Mouse (Mus musculus) spleen, postnatal 4 days (tissue): ENCODE results near the gene Btbd11.
"Not testable (repeated sequence)": the region's sequence is repeated elsewhere in the genome, so short reads cannot be mapped to it uniquely, and the experiment has no call there.

Experiments
- DNase-seq, 2 experiments: peaks; one replicate each; pipeline ENCODE4 v3.0.0; 2022; ENCODE audit warnings: low spot score in 2 of 2

The Btbd11 gene

GRCm38 (mm10) chr10:85655881-85656280 lies 269.3 kb downstream of the Btbd11 start:
- DNase-seq: no peak

GRCm38 (mm10) chr10:85657886-85658285 lies 271.3 kb downstream of the Btbd11 start:
- DNase-seq: no peak

DNA sequence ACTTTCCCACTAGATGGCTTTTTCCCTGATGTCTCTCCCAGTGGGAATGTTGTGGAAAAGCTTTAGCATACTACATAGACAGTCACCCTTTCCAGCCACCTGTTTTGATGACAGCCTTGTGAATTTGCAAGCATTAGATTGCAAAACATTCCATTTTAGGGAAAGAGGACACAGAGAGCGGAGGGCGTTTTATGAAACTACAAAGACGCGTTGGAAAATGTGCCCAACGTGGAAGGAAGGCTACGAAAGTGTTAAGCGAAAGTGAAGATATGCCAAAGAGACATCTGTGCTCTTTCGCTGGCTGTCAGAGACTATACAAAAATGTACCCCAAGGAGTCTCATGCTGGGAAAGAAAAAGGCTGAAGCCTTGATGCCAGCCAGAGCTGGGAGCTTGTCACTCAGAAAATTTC lies 286.9 kb downstream of the Btbd11 start:
- DNase-seq: no peak

GRCm38 (mm10) chr10:85678635-85679034 lies 292.0 kb downstream of the Btbd11 start:
- no peak for DNase-seq

DNA sequence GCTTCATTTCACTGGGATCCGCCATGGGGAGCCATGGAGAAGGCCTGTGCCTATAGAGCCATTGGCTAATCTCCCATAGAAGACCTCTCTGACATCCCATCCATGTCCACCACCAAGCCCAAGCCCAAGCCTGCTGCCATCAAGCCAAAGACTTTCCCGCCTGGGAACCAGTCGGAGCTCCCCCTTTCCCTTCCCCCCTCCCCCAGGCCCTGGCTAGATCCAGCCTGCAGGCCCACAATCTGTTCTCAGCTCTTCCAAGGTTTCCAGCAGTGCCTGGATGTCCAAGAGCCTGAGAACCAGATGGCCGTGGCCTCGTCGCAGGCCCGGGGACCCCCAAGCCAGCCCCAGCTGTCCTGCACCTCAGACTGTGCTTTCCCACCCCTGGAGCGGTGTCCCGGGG lies 295.8 kb downstream of the Btbd11 start:
- DNase-seq: no peak

GRCm38 (mm10) chr10:85694429-85694828 lies 307.8 kb downstream of the Btbd11 start:
- DNase-seq: not testable (repeated sequence)

- no peak for DNase-seq
Measured at GRCm38 (mm10) chr10:85699721-85700120, 313.1 kb downstream of the Btbd11 start.

- not testable (repeated sequence) for DNase-seq
Measured at GRCm38 (mm10) chr10:85709790-85710189, 323.2 kb downstream of the Btbd11 start.
